Mouse (Mus musculus) mouse embryonic stem cell (cell line): ENCODE results near the gene Rhox13.

Experiments
- in situ Hi-C, 2 experiments: fragments of 300-500 bp; cut with MboI; formaldehyde crosslinking; loops; 1 replicate in 1 of 2; 3 replicates in 1 of 2; pipeline ENCODE4 v1.14.3; 2019 to 2020; ENCODE audit warnings: low sequenced_read_pairs in 2 of 2, low pct_unique_long_range_greater_than_20kb in 1 of 2, mixed read lengths in 1 of 2; ENCODE audit not compliant: unreplicated experiment in 1 of 2

The Rhox13 gene

GRCm38 (mm10) chrX:38120982-38121381 is at the start of gene Rhox13:
TSS of gene Rhox13 (plus strand) at chrX:38121219.
- in situ Hi-C loops: no loop called here

GRCm38 (mm10) chrX:38084226-38084625 is 36.8 kb upstream of the Rhox13 start:
- in situ Hi-C loops: no loop called here

- in situ Hi-C loops: no loop called here
Measured at GRCm38 (mm10) chrX:38085041-38085440, 36.0 kb upstream of the Rhox13 start, which contains the start of gene Rhox11. TSS of gene Rhox11 (minus strand) at chrX:38085141.

GRCm38 (mm10) chrX:38110807-38111206 is 10.2 kb upstream of the Rhox13 start, which contains the start of gene Rhox12:
TSS of gene Rhox12 (minus strand) at chrX:38110907.
- in situ Hi-C loops: no loop called here

- in situ Hi-C loops: no loop called here
Measured at GRCm38 (mm10) chrX:38121478-38121877, 459 bp downstream of the Rhox13 start.

- in situ Hi-C loops: no loop called here
Measured at GRCm38 (mm10) chrX:38159097-38159496, 38.1 kb downstream of the Rhox13 start.

- in situ Hi-C loops: no loop called here
Measured at GRCm38 (mm10) chrX:38165315-38165714, 44.3 kb downstream of the Rhox13 start.

GRCm38 (mm10) chrX:38166064-38166463 is 45.0 kb downstream of the Rhox13 start:
- in situ Hi-C loops: no loop called here

GRCm38 (mm10) chrX:38166592-38166991 is 45.6 kb downstream of the Rhox13 start:
- in situ Hi-C loops: no loop called here
